Mouse (Mus musculus) intestine, embryonic 15.5 days (tissue): ENCODE data around the gene Myo5a. TPM values are rescaled to one million over a fixed set of nuclear protein-coding genes. Genes with fewer than 3 reads are reported as not detected.

Experiments
- ATAC-seq: fragments of 200-750 bp; cut with Nextera tagmentation; 2 replicates; pipeline ENCODE4 v1.8.0; 2017; ENCODE audit warnings: moderate TSS enrichment, moderate library complexity
- H3K27ac ChIP-seq: fragments of 300-500 bp; sonication (generic); 2 replicates; pipeline ENCODE4 v1.5.1; 2015; ENCODE audit warnings: mild to moderate bottlenecking, inconsistent platforms
- H3K27me3 ChIP-seq: fragments of 300-500 bp; sonication (generic); replicated peaks from 2 replicates; pipeline ENCODE4 v1.6.1; 2015; ENCODE audit warnings: inconsistent platforms
- H3K36me3 ChIP-seq: fragments of 300-500 bp; sonication (generic); 2 replicates; pipeline ENCODE4 v1.6.1; 2015; ENCODE audit warnings: inconsistent platforms
- H3K4me1 ChIP-seq: fragments of 300-500 bp; sonication (generic); replicated peaks from 2 replicates; pipeline ENCODE4 v1.6.1; 2015; ENCODE audit warnings: inconsistent platforms
- H3K4me2 ChIP-seq: fragments of 300-500 bp; sonication (generic); replicated peaks from 2 replicates; pipeline ENCODE4 v1.6.1; 2015; ENCODE audit warnings: mild to moderate bottlenecking, inconsistent platforms
- H3K4me3 ChIP-seq: fragments of 300-500 bp; sonication (generic); replicated peaks from 2 replicates; pipeline ENCODE4 v1.5.1; 2015; ENCODE audit warnings: inconsistent platforms
- H3K9ac ChIP-seq: fragments of 300-500 bp; sonication (generic); 2 replicates; pipeline ENCODE4 v1.6.1; 2015; ENCODE audit warnings: inconsistent platforms
- H3K9me3 ChIP-seq: fragments of 300-500 bp; sonication (generic); 2 replicates; pipeline ENCODE4 v1.6.1; 2016; ENCODE audit warnings: inconsistent platforms
- whole genome bisulfite sequencing: fragments of 180-500 bp; shearing (Covaris S2); methylation state at CpG from one replicate; pipeline ENCODE4 v1.1.7; 2015; 5-methylcytosine and 5-hydroxymethylcytosine counted together
- polyA plus RNA-seq: library from polyadenylated mRNA; unstranded; fragments of >200 nt; fragmentation: Nextera tagmentation; extraction: Ambion mirVana; gene quantifications from 2 replicates; pipeline ENCODE4 v1.2.1, GENCODE M21; 2015

Gene Myo5a
- polyA plus RNA-seq, 1 experiment from 2014 or later, result 7.6 TPM

- Histone ChIP-seq H3K9me3 (no peaks in the 10 kb centered on the region), H3K4me2 (no peak overlapping the region), H3K27me3 (no peaks in the 10 kb centered on the region), H3K27ac (no peak overlapping the region), H3K4me1 (no peaks in the 10 kb centered on the region), H3K4me3 (no peak overlapping the region), H3K9ac (no peak overlapping the region), H3K36me3 (no peaks in the 10 kb centered on the region)
- 56% methylated on average over 10 of the region's 10 CpGs for WGBS
- peak; percentile 81 for ATAC-seq
Measured at GRCm38 (mm10) chr9:75221420-75222287, 150.8 kb downstream of the Myo5a start.

DNA sequence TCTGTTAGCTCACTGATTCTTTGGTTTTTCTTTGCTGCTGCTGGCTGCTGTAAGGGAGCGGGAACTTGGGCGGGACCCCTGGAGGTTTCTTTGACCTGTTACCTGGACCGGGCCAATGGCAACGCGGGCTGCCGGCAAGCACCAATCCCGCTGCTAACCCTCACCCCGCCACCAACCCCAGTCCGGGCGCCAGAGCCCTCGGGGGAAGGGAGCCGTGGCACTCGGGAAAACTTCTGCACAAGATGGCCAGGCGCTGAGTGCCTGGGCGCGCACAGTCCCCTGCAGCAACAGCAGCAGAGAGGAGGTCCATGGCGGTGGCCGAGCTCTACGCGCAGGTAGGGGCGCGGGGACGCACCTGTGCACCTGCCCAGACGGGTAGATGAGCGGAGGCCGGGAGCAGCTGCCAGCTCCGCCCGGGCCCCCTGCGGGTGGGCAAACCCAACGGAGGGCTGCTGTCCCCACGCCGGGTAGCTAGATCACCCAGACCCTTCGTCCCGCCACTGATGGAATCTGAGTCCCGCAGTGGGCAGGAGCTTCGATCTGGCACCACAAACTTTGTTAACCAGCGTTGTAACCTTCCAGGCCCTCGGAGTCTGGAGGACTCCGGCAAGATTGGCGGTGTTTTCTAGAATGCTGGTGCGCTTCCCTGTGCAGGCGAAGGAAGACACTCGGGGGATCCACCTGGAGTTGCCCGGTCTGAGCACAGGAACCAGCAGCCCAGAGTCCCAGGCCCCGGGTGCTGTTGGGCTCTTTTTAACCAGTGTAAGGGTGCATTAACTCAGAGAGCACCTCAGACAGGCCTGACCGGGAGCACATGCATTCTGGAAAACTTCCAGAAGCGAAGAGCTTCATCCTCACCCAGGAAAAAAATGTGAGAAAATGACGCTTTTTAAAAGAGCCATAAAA lies 161.3 kb downstream of the Myo5a start, which contains the start of gene Myo5c:
Myo5c (plus strand) TSS at position 180 of the 906 bp plus-strand sequence.
- ATAC-seq, result peak; percentile 80
- no peaks in the 10 kb centered on the region for H3K36me3 ChIP-seq
- peak within 1 kb of the TSS; percentile 45 for H3K4me3 ChIP-seq
- H3K4me2 ChIP-seq, result peak within 1 kb of the TSS; percentile 73
- H3K4me1 ChIP-seq, result peaks cover 7% of the 10 kb centered on the region
- peak within 1 kb of the TSS; percentile 46 for H3K9ac ChIP-seq
- no peaks in the 10 kb centered on the region for H3K9me3 ChIP-seq
- H3K27me3 ChIP-seq, result peaks cover 8% of the 10 kb centered on the region; the same call in 1 of the 2 replicates
- H3K27ac ChIP-seq, result no peak within 1 kb of the TSS
- 2% methylated on average over 48 of the region's 48 CpGs for WGBS

- Histone ChIP-seq H3K9me3 (no peaks in the 10 kb centered on the region), H3K27me3 (peaks cover 8% of the 10 kb centered on the region; the same call in 1 of the 2 replicates), H3K27ac (no peak overlapping the region), H3K4me1 (peaks cover 7% of the 10 kb centered on the region), H3K4me2 (peak overlapping the region; percentile 73; the same call in 1 of the 2 replicates), H3K4me3 (no peak overlapping the region), H3K36me3 (no peaks in the 10 kb centered on the region), H3K9ac (no peak overlapping the region)
- 34% methylated on average over 8 of the region's 8 CpGs for WGBS
- no peak for ATAC-seq
Measured at GRCm38 (mm10) chr9:75232860-75233259, 162.0 kb downstream of the Myo5a start.

DNA sequence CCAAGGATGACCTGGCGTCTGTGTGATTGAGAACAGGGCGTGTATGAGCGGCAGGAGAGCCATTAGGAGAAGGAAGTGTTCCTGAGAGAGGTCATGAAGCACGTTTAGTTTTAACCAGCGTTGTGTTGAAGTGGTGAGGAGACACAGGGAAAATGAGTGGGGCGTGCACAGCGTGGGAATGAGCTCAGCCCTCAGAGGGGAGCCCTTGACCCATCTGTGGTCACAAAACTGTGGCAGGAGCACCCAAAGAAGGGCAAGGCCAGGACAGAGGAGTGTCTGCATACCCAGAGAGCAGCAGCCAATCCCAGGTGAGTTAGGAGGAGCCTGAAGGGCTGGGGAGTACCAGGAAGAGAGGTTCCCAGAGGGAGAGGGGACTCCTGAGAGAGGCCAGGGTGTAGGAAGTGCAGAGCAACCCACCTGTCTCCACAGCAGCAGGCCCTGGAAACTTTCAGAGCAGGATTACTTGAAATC lies 163.5 kb downstream of the Myo5a start:
- Histone ChIP-seq H3K36me3 (no peaks in the 10 kb centered on the region), H3K4me1 (peaks cover 7% of the 10 kb centered on the region), H3K27ac (peak overlapping the region; percentile 29; the same call in 1 of the 2 replicates), H3K9me3 (no peaks in the 10 kb centered on the region), H3K4me3 (no peak overlapping the region), H3K9ac (no peak overlapping the region), H3K27me3 (peaks cover 8% of the 10 kb centered on the region; the same call in 1 of the 2 replicates), H3K4me2 (no peak overlapping the region; the same call in 1 of the 2 replicates)
- 21% methylated on average over 7 of the region's 7 CpGs for WGBS
- ATAC-seq, result peak; percentile 91

DNA sequence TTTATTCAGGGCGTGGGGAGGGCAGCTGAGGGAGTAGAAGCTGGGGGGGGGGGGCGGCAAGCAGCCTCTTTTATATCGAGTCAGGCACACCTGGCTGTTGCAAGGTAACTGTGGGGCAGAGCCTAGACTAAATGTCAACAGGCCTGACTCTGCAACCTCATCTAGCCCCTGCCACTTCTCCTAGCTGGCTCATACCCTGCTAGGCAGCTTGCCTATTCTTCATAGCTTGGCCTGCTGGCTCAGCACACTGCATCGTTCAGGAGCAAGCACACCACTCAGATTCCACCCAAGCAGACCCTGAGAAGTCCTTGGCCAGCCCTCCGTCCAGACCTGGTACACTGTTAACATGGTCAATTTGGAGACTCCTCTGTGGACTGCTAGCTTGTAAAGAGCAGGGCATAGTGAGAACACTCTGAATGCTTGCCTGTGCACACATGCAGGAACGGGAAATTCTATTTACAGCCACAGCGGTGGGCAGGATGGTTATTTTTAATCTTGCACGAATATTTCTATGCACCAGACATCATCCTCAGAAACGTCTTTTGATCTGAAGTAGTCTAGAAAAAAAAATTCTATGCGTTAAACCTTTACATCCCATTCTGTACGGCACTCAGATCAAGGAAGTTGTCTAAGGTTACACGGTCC lies 164.3 kb downstream of the Myo5a start:
- Histone ChIP-seq H3K36me3 (no peaks in the 10 kb centered on the region), H3K27ac (0 out of 2 replicates have a peak overlapping the region, but pooled peaks have one; percentile 29)
- WGBS, result 70% methylated on average over 12 of the region's 12 CpGs

DNA sequence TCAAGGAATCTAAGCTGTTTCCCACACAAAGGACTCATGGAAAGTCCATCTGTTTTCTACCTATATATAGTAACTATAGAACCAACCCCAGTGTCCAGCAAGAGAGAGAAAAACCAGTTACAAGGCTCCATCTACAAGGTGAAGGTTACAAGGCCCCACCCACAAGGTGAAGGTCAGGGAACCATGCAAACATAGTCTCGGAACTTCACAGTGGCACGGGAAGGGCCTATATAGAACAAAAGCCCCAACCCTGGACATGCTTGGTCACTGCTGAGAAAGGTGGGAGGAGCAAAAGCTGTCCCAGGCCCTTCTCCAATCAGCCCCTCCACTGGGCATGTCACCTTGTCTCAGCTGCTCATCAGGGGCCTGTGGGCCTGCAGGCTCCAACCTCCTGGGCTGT lies 164.9 kb downstream of the Myo5a start:
- Histone ChIP-seq H3K27me3 (peaks cover 8% of the 10 kb centered on the region; the same call in 1 of the 2 replicates), H3K4me1 (peaks cover 7% of the 10 kb centered on the region), H3K9me3 (no peaks in the 10 kb centered on the region), H3K4me3 (no peak overlapping the region), H3K27ac (no peak overlapping the region), H3K9ac (no peak overlapping the region), H3K36me3 (no peaks in the 10 kb centered on the region), H3K4me2 (no peak overlapping the region)
- 68% methylated on average over 2 of the region's 2 CpGs for WGBS
- no peak for ATAC-seq

More for the DNA sequence above, 164.3 kb downstream of the Myo5a start:
- Histone ChIP-seq H3K9ac (no peak overlapping the region), H3K27me3 (peaks cover 8% of the 10 kb centered on the region; the same call in 1 of the 2 replicates), H3K9me3 (no peaks in the 10 kb centered on the region), H3K4me1 (peaks cover 7% of the 10 kb centered on the region), H3K4me2 (no peak overlapping the region), H3K4me3 (no peak overlapping the region)
- ATAC-seq, result no peak

- WGBS, result 76% methylated on average over 12 of the region's 12 CpGs
- H3K36me3 ChIP-seq, result no peaks in the 10 kb centered on the region
- no peak overlapping the region for H3K27ac ChIP-seq
- H3K4me1 ChIP-seq, result peaks cover 7% of the 10 kb centered on the region
- ATAC-seq, result no peak
- no peak overlapping the region for H3K4me3 ChIP-seq
- no peak overlapping the region for H3K9ac ChIP-seq
- no peaks in the 10 kb centered on the region for H3K9me3 ChIP-seq
- H3K27me3 ChIP-seq, result peaks cover 8% of the 10 kb centered on the region; the same call in 1 of the 2 replicates
- no peak overlapping the region for H3K4me2 ChIP-seq
Measured at GRCm38 (mm10) chr9:75236416-75237308, 165.8 kb downstream of the Myo5a start.

GRCm38 (mm10) chr9:75238179-75238578 lies 167.4 kb downstream of the Myo5a start:
- Histone ChIP-seq H3K9me3 (no peaks in the 10 kb centered on the region), H3K27ac (no peak overlapping the region), H3K4me2 (no peak overlapping the region), H3K27me3 (0 out of 2 replicates have a peak, but pooled peaks cover under 1% of the 10 kb centered on the region), H3K36me3 (no peaks in the 10 kb centered on the region), H3K4me3 (no peak overlapping the region), H3K4me1 (no peaks in the 10 kb centered on the region; the same call in 1 of the 2 replicates), H3K9ac (no peak overlapping the region)
- ATAC-seq, result no peak
- WGBS, result 85% methylated on average over 3 of the region's 3 CpGs

GRCm38 (mm10) chr9:75243052-75243451 lies 172.2 kb downstream of the Myo5a start:
- WGBS, result 71% methylated on average over 6 of the region's 6 CpGs
- no peak overlapping the region for H3K4me3 ChIP-seq
- no peaks in the 10 kb centered on the region for H3K27me3 ChIP-seq
- no peak overlapping the region for H3K9ac ChIP-seq
- no peaks in the 10 kb centered on the region for H3K9me3 ChIP-seq
- no peaks in the 10 kb centered on the region for H3K36me3 ChIP-seq
- no peak overlapping the region for H3K4me2 ChIP-seq
- no peak for ATAC-seq
- H3K27ac ChIP-seq, result no peak overlapping the region
- H3K4me1 ChIP-seq, result no peaks in the 10 kb centered on the region

DNA sequence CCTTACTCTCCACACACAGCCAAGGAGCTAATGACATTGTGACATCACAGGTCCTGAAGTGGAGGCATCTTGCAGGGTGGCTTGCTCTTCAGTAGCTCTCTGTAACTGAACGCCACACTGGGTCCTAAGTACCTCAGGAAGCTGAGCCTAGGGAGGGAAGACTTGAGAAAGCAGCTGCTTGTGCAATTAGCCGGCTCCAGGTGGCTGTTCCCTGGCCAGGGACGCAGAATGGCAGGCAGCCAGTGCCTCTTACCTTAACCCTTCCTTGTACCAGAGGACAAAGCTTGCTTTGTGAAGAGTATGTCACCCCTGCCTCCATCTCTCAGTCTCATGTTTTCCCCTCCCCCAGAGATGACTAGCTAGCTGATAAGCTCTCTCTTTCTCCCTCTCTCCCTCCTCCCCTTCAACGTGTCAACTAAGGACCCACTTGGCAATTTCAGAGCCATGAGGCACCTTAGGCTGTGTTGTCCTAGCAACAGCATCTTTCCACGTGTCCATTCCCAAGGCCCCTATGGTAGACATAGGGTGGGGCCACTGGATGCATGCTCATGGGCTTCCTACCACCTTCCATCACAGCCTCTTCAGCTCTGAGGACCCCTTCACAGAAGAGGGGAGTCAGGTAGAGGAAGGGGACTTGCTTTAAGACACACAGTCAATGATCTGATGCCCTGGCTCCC lies 173.1 kb downstream of the Myo5a start:
- H3K9me3 ChIP-seq, result no peaks in the 10 kb centered on the region
- no peaks in the 10 kb centered on the region for H3K27me3 ChIP-seq
- no peak overlapping the region for H3K9ac ChIP-seq
- WGBS, result 28% methylated on average over 5 of the region's 5 CpGs
- no peaks in the 10 kb centered on the region for H3K4me1 ChIP-seq
- H3K4me3 ChIP-seq, result no peak overlapping the region
- ATAC-seq, result peak; percentile 65
- H3K27ac ChIP-seq, result no peak overlapping the region
- no peaks in the 10 kb centered on the region for H3K36me3 ChIP-seq
- H3K4me2 ChIP-seq, result no peak overlapping the region
